8 mouse cellular contexts compared by ENCODE assay signal in genomic region chr5:24749731-24750130, GRCm38 (mm10). TPM values are rescaled to one million over a fixed set of nuclear protein-coding genes. Genes with fewer than 3 reads are reported as not detected.
DNase-seq lines count a peak whose midpoint lies in the region; ATAC-seq and TF ChIP-seq lines count a peak whose summit lies in the region.

No protein-coding gene starts in this region.

- ATAC-seq in heart, postnatal 0 days (ENCODE audit: insufficient read depth, low read depth), result no peak

- no peaks in the 10 kb centered on the region for H3K36me3 ChIP-seq in ES-Bruce4 (ENCODE audit: control insufficient read depth, insufficient read depth, low read length, poor library complexity, severe bottlenecking)
- H3K36me3 ChIP-seq in heart, postnatal 0 days (replicated peaks; ENCODE audit: control insufficient read depth, insufficient read depth, low read length), result no peaks in the 10 kb centered on the region
- H3K36me3 ChIP-seq in midbrain, embryonic 10.5 days, result no peaks in the 10 kb centered on the region

- intact Hi-C loops in gastrocnemius, postnatal 14 days (cut with DNase I; ENCODE audit: low total_unique reads), result loop anchor here (2.0 kb wide), 1 partner anchor 75 kb away; no protein-coding TSS in a partner anchor

- H3K4me3 ChIP-seq in ES-Bruce4 (ENCODE audit: low read depth, low read length), result peak overlapping the region; percentile 66
- 0 out of 2 replicates have a peak overlapping the region, but pooled peaks have one; percentile 54 for H3K4me3 ChIP-seq in heart, postnatal 0 days (ENCODE audit: low read depth, low read length)
- peak overlapping the region; percentile 67 for H3K4me3 ChIP-seq in midbrain, embryonic 10.5 days

- peak overlapping the region; percentile 85 for H3K27ac ChIP-seq in ES-Bruce4 (ENCODE audit: insufficient read depth, low read length)
- H3K27ac ChIP-seq in heart, postnatal 0 days (ENCODE audit: low read depth), result peak overlapping the region; percentile 92
- peak overlapping the region; percentile 89 for H3K27ac ChIP-seq in midbrain, embryonic 10.5 days (replicated peaks)

- no peak for TF ChIP-seq EP300 in ES-Bruce4 (IDR thresholded peaks at IDR 0.05; ENCODE audit: insufficient read depth, low read depth, low read length)
- no peak for TF ChIP-seq EP300 in heart, postnatal 0 days (IDR thresholded peaks at IDR 0.05; ENCODE audit: low read depth)

- no peak for TF ChIP-seq POLR2A in ES-Bruce4 (IDR thresholded peaks at IDR 0.05; ENCODE audit: insufficient read depth, low read length)

- H3K27me3 ChIP-seq in ES-Bruce4 (ENCODE audit: control insufficient read depth, insufficient read depth, low read length, poor library complexity, severe bottlenecking), result no peaks in the 10 kb centered on the region
- H3K27me3 ChIP-seq in heart, postnatal 0 days (ENCODE audit: control insufficient read depth, insufficient read depth, low read length), result no peaks in the 10 kb centered on the region
- H3K27me3 ChIP-seq in midbrain, embryonic 10.5 days (ENCODE audit: low read depth, poor library complexity, severe bottlenecking), result peaks cover 5% of the 10 kb centered on the region; the same call in 1 of the 2 replicates

- peaks cover 5% of the 10 kb centered on the region for H3K4me1 ChIP-seq in ES-Bruce4 (ENCODE audit: control insufficient read depth, insufficient read depth, low read length)
- peaks cover 11% of the 10 kb centered on the region for H3K4me1 ChIP-seq in heart, postnatal 0 days (ENCODE audit: control insufficient read depth, insufficient read depth)
- H3K4me1 ChIP-seq in midbrain, embryonic 10.5 days, result peaks cover 46% of the 10 kb centered on the region

- no peak for TF ChIP-seq CTCF in ES-Bruce4 (IDR thresholded peaks at IDR 0.05; ENCODE audit: low read depth, low read length)
- no peak for TF ChIP-seq CTCF in heart, postnatal 0 days (IDR thresholded peaks at IDR 0.05; ENCODE audit: low read depth)

- WGBS in heart, postnatal 0 days, result 60% methylated on average over 5 of the region's 5 CpGs
- WGBS in midbrain, embryonic 10.5 days, result 65% methylated on average over 5 of the region's 5 CpGs

- DNase-seq in cerebellum, adult 8-10 months, result peak; percentile 10
- no peak for DNase-seq in cerebellum, postnatal 10 days
- no peak for DNase-seq in heart, postnatal 0 days (ENCODE audit: low spot score)
- peak; percentile 12 for DNase-seq in midbrain, embryonic 10.5 days (ENCODE audit: low spot score)
- no peak for DNase-seq in frontal cortex, postnatal 36 days (ENCODE audit: low spot score in 2 of 2)
- DNase-seq in gastrocnemius, postnatal 14 days, result no peak
- DNase-seq in ovary, postnatal 14 days (ENCODE audit: low spot score), result no peak

- H3K9me3 ChIP-seq in ES-Bruce4 (replicated peaks; ENCODE audit: control insufficient read depth, insufficient read depth, low read length, poor library complexity, severe bottlenecking), result no peaks in the 10 kb centered on the region
- no peaks in the 10 kb centered on the region for H3K9me3 ChIP-seq in heart, postnatal 0 days (replicated peaks; ENCODE audit: control insufficient read depth, low read length)
- H3K9me3 ChIP-seq in midbrain, embryonic 10.5 days (replicated peaks), result no peaks in the 10 kb centered on the region

- H3K4me2 ChIP-seq in heart, postnatal 0 days (ENCODE audit: low read depth, low read length), result peak overlapping the region; percentile 69

- peak overlapping the region; percentile 92 for H3K9ac ChIP-seq in ES-Bruce4 (ENCODE audit: low read depth, poor library complexity, severe bottlenecking)
- no peak overlapping the region for H3K9ac ChIP-seq in heart, postnatal 0 days (replicated peaks; ENCODE audit: low read depth, low read length)

RNA-seq across cellular contexts. Expression of gene Crygn, which starts 8.1 kb away (rescaled TPM):
- polyA plus RNA-seq in ES-Bruce4 (2011; ENCODE audit: insufficient read depth, insufficient read length, low read depth, missing spikeins), result 8.2 TPM in 1 of 2 replicates, not detected in the other
- not detected in 2 replicates for total RNA-seq in heart, postnatal 0 days (2014; rRNA removed; ENCODE audit: low replicate concordance)
- 3.5 and 3.9 TPM in 2 replicates for polyA plus RNA-seq in heart, postnatal 0 days (2015; fragmentation: Nextera tagmentation; extraction: Ambion mirVana)
- polyA plus RNA-seq in midbrain, embryonic 10.5 days (2016; fragmentation: Nextera tagmentation; extraction: Ambion mirVana), result 1.1 TPM in 1 of 2 replicates, not detected in the other
- 1 to 10 TPM in 1 of 2 experiments, not detected in 1; 1.7 TPM for total RNA-seq in gastrocnemius, postnatal 14 days (2021)

RNA-seq across cellular contexts. Expression of gene Wdr86, which starts 19.2 kb away (rescaled TPM):
- 10.3 and 11.3 TPM in 2 replicates for polyA plus RNA-seq in ES-Bruce4 (2011; ENCODE audit: insufficient read depth, insufficient read length, low read depth, missing spikeins)
- total RNA-seq in heart, postnatal 0 days (2014; rRNA removed; ENCODE audit: low replicate concordance), result 3.4 and 5.1 TPM in 2 replicates
- 2.7 and 2.8 TPM in 2 replicates for polyA plus RNA-seq in heart, postnatal 0 days (2015; fragmentation: Nextera tagmentation; extraction: Ambion mirVana)
- polyA plus RNA-seq in midbrain, embryonic 10.5 days (2016; fragmentation: Nextera tagmentation; extraction: Ambion mirVana), result 13.9 and 15.2 TPM in 2 replicates
- under 1 TPM; 0.07 to 0.35 TPM for total RNA-seq in gastrocnemius, postnatal 14 days (2021)

Comparison
In these comparisons a context has a peak if more than half of its experiments do, and no peak if none do; other contexts are left out.
1. DNase-seq: peak in cerebellum, adult 8-10 months (single experiment) and midbrain, embryonic 10.5 days (single experiment); none in cerebellum, postnatal 10 days (0 of 2), heart, postnatal 0 days (single experiment), frontal cortex, postnatal 36 days (0 of 2), gastrocnemius, postnatal 14 days (single experiment) and ovary, postnatal 14 days (single experiment).
2. Peak in every context shown above with its lines, with median percentiles within 50 percentile points of each other: H3K27ac ChIP-seq and H3K4me3 ChIP-seq.